Mouse (Mus musculus): Measurements from ENCODE around the gene Cpm. TPM values are rescaled to one million over a fixed set of nuclear protein-coding genes. Genes with fewer than 3 reads are reported as not detected.

Gene Cpm
- polyA plus RNA-seq, 1 experiment = 6.6 TPM

- no peak for TF ChIP-seq CTCF (IDR thresholded peaks at IDR 0.05; ENCODE audit: extremely low read depth, insufficient read depth, low read length)
- no peak for TF ChIP-seq POLR2A (IDR thresholded peaks at IDR 0.05; ENCODE audit: extremely low read depth, insufficient read depth, low read length)
- no peak overlapping the region for H3K4me3 ChIP-seq (ENCODE audit: insufficient read depth, low read length)
- no peaks in the 10 kb centered on the region; the same call in 1 of the 2 replicates for H3K4me1 ChIP-seq (ENCODE audit: control insufficient read depth, insufficient read depth, low read length)
- no peak overlapping the region for H3K27ac ChIP-seq (ENCODE audit: insufficient read depth, low read length)
Observed at GRCm38 (mm10) chr10:117652930-117653778, 23.9 kb downstream of the Cpm start.

- no peak overlapping the region for H3K4me3 ChIP-seq (ENCODE audit: insufficient read depth, low read length)
- H3K4me1 ChIP-seq (ENCODE audit: control insufficient read depth, insufficient read depth, low read length) = no peaks in the 10 kb centered on the region; the same call in 1 of the 2 replicates
- no peak overlapping the region for H3K27ac ChIP-seq (ENCODE audit: insufficient read depth, low read length)
- TF ChIP-seq POLR2A (IDR thresholded peaks at IDR 0.05; ENCODE audit: extremely low read depth, insufficient read depth, low read length) (no peak), CTCF (IDR thresholded peaks at IDR 0.05; ENCODE audit: extremely low read depth, insufficient read depth, low read length) (no peak)
Observed at GRCm38 (mm10) chr10:117653779-117654173, 24.5 kb downstream of the Cpm start.

- H3K27ac ChIP-seq (ENCODE audit: insufficient read depth, low read length) = no peak overlapping the region
- no peak overlapping the region for H3K4me3 ChIP-seq (ENCODE audit: insufficient read depth, low read length)
- TF ChIP-seq POLR2A (IDR thresholded peaks at IDR 0.05; ENCODE audit: extremely low read depth, insufficient read depth, low read length) = no peak
- TF ChIP-seq CTCF (IDR thresholded peaks at IDR 0.05; ENCODE audit: extremely low read depth, insufficient read depth, low read length) = no peak
- no peaks in the 10 kb centered on the region; the same call in 1 of the 2 replicates for H3K4me1 ChIP-seq (ENCODE audit: control insufficient read depth, insufficient read depth, low read length)
Observed at GRCm38 (mm10) chr10:117654576-117655123, 25.4 kb downstream of the Cpm start.

DNA sequence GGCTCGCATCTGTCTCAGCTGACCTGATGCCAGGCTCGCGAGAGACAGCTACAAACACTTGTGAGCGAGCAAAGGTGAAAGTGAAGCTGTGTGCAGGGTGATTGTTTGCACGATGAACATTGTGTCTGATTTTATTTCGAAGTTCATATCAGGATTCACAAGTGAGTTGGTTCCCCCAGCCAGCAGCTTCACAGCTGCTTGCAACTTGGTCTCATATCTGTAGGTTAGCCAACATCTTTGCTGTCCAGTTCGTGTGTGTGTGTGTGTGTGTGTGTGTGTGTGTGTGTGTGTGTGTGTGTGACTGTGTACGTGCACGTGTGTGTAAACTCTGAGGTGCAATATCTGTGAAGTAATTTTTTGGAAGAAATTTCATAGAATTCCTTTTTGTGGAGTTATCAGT is 26.2 kb downstream of the Cpm start:
- TF ChIP-seq CTCF (IDR thresholded peaks at IDR 0.05; ENCODE audit: extremely low read depth, insufficient read depth, low read length) (no peak), POLR2A (IDR thresholded peaks at IDR 0.05; ENCODE audit: extremely low read depth, insufficient read depth, low read length) (no peak)

DNA sequence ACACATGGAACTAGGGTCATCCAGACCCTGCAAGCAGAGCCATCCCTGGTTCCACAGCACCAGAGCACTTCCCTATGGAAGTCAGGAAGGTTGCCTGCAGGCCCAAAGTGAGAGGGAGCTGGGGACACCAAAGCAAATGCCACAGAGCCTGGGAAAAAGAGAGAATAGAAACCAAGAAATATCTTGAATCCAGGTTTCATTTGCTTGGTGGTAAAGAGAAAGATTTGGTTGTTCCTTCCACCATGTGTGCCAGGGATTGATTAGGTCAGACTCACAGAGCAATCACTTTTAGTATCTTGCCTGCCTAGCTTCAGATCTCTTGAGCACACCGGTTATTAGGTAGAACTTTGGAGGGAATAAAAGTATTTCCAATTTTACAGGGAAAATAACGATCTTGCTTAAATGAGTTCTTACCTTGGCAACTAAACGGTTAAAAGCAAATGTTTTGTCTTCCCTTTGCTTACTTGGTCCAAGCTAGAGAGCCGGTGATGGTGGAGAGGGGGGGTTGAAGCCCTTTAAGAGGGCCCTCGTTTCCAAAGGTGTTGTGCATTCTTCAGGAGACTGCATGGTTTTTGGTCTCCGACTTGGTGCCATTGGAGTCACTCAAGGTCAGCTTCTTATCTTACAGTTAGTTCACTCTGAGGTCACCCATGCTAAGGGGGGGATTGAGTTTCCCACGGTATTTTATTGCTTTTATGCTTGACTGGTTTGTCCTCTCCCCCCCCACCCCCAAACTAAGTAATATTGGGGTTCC is 26.8 kb downstream of the Cpm start:
- no peak overlapping the region for H3K27ac ChIP-seq (ENCODE audit: insufficient read depth, low read length)
- H3K4me3 ChIP-seq (ENCODE audit: insufficient read depth, low read length) = no peak overlapping the region
- H3K4me1 ChIP-seq (ENCODE audit: control insufficient read depth, insufficient read depth, low read length) = no peaks in the 10 kb centered on the region; the same call in 1 of the 2 replicates

More for the DNA sequence above, 26.2 kb downstream of the Cpm start:
- no peaks in the 10 kb centered on the region; the same call in 1 of the 2 replicates for H3K4me1 ChIP-seq (ENCODE audit: control insufficient read depth, insufficient read depth, low read length)
- no peak overlapping the region for H3K27ac ChIP-seq (ENCODE audit: insufficient read depth, low read length)
- no peak overlapping the region for H3K4me3 ChIP-seq (ENCODE audit: insufficient read depth, low read length)

DNA sequence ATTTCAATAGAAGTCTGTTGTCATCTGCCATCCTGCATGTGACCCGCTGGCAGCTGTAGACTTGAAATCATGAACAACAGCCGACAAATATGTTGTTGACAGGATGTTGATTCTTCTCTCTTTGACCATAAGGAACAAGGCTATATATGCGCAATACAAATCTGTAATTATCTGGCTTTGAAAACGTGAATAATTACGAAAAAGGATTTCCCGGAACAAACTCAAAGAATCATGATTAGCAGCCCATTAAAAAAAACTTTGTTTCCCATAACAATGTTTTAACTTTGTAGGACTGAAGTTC is 27.3 kb downstream of the Cpm start:
- TF ChIP-seq POLR2A (IDR thresholded peaks at IDR 0.05; ENCODE audit: extremely low read depth, insufficient read depth, low read length) (no peak), CTCF (IDR thresholded peaks at IDR 0.05; ENCODE audit: extremely low read depth, insufficient read depth, low read length) (no peak)
- no peak overlapping the region for H3K4me3 ChIP-seq (ENCODE audit: insufficient read depth, low read length)
- no peak overlapping the region for H3K27ac ChIP-seq (ENCODE audit: insufficient read depth, low read length)
- no peaks in the 10 kb centered on the region; the same call in 1 of the 2 replicates for H3K4me1 ChIP-seq (ENCODE audit: control insufficient read depth, insufficient read depth, low read length)

More for the DNA sequence above, 26.8 kb downstream of the Cpm start:
- TF ChIP-seq CTCF (IDR thresholded peaks at IDR 0.05; ENCODE audit: extremely low read depth, insufficient read depth, low read length) = no peak
- TF ChIP-seq POLR2A (IDR thresholded peaks at IDR 0.05; ENCODE audit: extremely low read depth, insufficient read depth, low read length) = no peak

DNA sequence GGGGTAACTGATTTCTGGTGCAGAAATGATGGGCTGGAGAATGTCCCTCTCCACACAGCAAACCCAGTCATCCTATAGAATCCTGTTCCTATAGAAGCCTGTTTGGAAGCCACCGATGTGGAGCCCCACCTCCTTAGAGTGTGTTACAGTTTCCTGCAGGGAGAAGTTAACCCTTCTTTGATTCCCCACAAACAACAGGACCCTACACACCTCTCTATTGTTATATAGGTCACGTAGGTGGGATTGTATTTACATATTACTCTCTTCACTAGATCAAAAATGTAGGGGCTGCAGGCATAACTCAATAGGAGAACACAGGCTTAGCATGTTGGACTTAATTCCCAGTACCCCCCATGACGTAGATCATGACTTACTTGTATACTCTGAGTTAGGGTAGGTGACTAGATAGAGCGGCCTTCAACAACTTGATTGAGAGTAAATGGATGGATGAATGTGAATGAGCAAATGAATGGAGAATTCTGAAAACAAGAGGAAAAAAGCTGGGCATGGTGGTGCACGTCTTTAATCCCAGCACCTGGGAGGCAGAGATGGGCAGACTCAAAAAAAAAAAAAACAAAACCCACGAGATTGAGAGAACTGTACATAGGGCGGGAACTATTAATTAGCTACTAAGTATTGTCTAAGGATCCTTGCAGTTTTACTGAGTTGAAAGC is 27.8 kb downstream of the Cpm start:
- Histone ChIP-seq H3K4me3 (ENCODE audit: insufficient read depth, low read length) (no peak overlapping the region), H3K27ac (ENCODE audit: insufficient read depth, low read length) (no peak overlapping the region), H3K4me1 (ENCODE audit: control insufficient read depth, insufficient read depth, low read length) (no peaks in the 10 kb centered on the region)
- TF ChIP-seq POLR2A (IDR thresholded peaks at IDR 0.05; ENCODE audit: extremely low read depth, insufficient read depth, low read length) (no peak), CTCF (IDR thresholded peaks at IDR 0.05; ENCODE audit: extremely low read depth, insufficient read depth, low read length) (no peak)

GRCm38 (mm10) chr10:117657659-117658306 is 28.5 kb downstream of the Cpm start:
- TF ChIP-seq CTCF (IDR thresholded peaks at IDR 0.05; ENCODE audit: extremely low read depth, insufficient read depth, low read length) (no peak), POLR2A (IDR thresholded peaks at IDR 0.05; ENCODE audit: extremely low read depth, insufficient read depth, low read length) (no peak)
- H3K4me3 ChIP-seq (ENCODE audit: insufficient read depth, low read length) = no peak overlapping the region

More at GRCm38 (mm10) chr10:117657659-117658306, 28.5 kb downstream of the Cpm start:
- Histone ChIP-seq H3K27ac (ENCODE audit: insufficient read depth, low read length) (no peak overlapping the region), H3K4me1 (ENCODE audit: control insufficient read depth, insufficient read depth, low read length) (no peaks in the 10 kb centered on the region)
